In genomic region chr13:57246238-57246963, GRCm38 (mm10) we compare ENCODE assay signal across 12 mouse cellular contexts.
A peak's percentile ranks its signal among the peaks of the same experiment; 100 is the strongest.
DNase-seq lines count a peak whose midpoint lies in the region; ATAC-seq and TF ChIP-seq lines count a peak whose summit lies in the region.
"Had no signal": no experiment of that assay in that cellular context is flagged by ENCODE, and none has a peak within 500 bp of the region (broad histone marks: within the 10 kb centered on the region; RNA-seq: fewer than 3 reads in every experiment).

No protein-coding gene starts in this region.

- H3K36me3 ChIP-seq in midbrain, embryonic 14.5 days (ENCODE audit: control insufficient read depth, insufficient read depth, low read length), result no peaks in the 10 kb centered on the region
- H3K36me3 ChIP-seq in midbrain, embryonic 13.5 days, result no peaks in the 10 kb centered on the region
- H3K36me3 ChIP-seq in kidney, adult 2 months (ENCODE audit: control insufficient read depth, insufficient read depth, low read length), result no peaks in the 10 kb centered on the region
- H3K36me3 ChIP-seq: heart, embryonic 15.5 days; liver, embryonic 15.5 days had no signal

- H3K9ac ChIP-seq in midbrain, embryonic 14.5 days (replicated peaks; ENCODE audit: low read length), result no peak overlapping the region
- no peak overlapping the region for H3K9ac ChIP-seq in midbrain, embryonic 13.5 days (replicated peaks)
- H3K9ac ChIP-seq: heart, embryonic 15.5 days; liver, embryonic 15.5 days had no signal

- 69% methylated on average over 18 of the region's 18 CpGs for WGBS in midbrain, embryonic 14.5 days
- 78% methylated on average over 18 of the region's 18 CpGs for WGBS in midbrain, embryonic 13.5 days
- WGBS in kidney, adult 2 months, result 27% methylated on average over 18 of the region's 18 CpGs

- no peak for DNase-seq in frontal cortex, postnatal 25 days (ENCODE audit: low spot score in 2 of 2)
- peak; percentile 23 for DNase-seq in midbrain, embryonic 14.5 days
- DNase-seq in kidney, adult 2 months, result peak; percentile 41
- DNase-seq in yolk sac, embryonic 10.5 days (ENCODE audit: low spot score), result peak; percentile 5
- DNase-seq in retina, embryonic 14.5 days (ENCODE audit: low spot score), result no peak
- DNase-seq: layer of hippocampus, adult 9-11 months; thymus, adult 2 months had no signal

- no peaks in the 10 kb centered on the region for H3K4me1 ChIP-seq in midbrain, embryonic 14.5 days (ENCODE audit: control insufficient read depth, insufficient read depth, low read length)
- H3K4me1 ChIP-seq in midbrain, embryonic 13.5 days (replicated peaks), result no peaks in the 10 kb centered on the region
- no peaks in the 10 kb centered on the region for H3K4me1 ChIP-seq in kidney, adult 2 months (ENCODE audit: control insufficient read depth, insufficient read depth, low read length)
- H3K4me1 ChIP-seq: heart, embryonic 15.5 days; liver, embryonic 15.5 days had no signal

- H3K27ac ChIP-seq in midbrain, embryonic 14.5 days (replicated peaks; ENCODE audit: low read depth, low read length), result no peak overlapping the region
- no peak overlapping the region for H3K27ac ChIP-seq in midbrain, embryonic 13.5 days
- no peak overlapping the region for H3K27ac ChIP-seq in kidney, adult 2 months (ENCODE audit: insufficient read depth, low read depth, low read length)
- H3K27ac ChIP-seq: heart, embryonic 15.5 days; liver, embryonic 15.5 days had no signal

- H3K27me3 ChIP-seq in midbrain, embryonic 14.5 days (ENCODE audit: control insufficient read depth, insufficient read depth, low read length), result no peaks in the 10 kb centered on the region
- no peaks in the 10 kb centered on the region for H3K27me3 ChIP-seq in midbrain, embryonic 13.5 days
- H3K27me3 ChIP-seq in kidney, adult 2 months (replicated peaks; ENCODE audit: control insufficient read depth, insufficient read depth, low read length), result no peaks in the 10 kb centered on the region
- H3K27me3 ChIP-seq: heart, embryonic 15.5 days; liver, embryonic 15.5 days had no signal

- no peaks in the 10 kb centered on the region for H3K9me3 ChIP-seq in midbrain, embryonic 14.5 days (ENCODE audit: control insufficient read depth, low read length)
- H3K9me3 ChIP-seq in midbrain, embryonic 13.5 days, result no peaks in the 10 kb centered on the region
- H3K9me3 ChIP-seq: heart, embryonic 15.5 days; liver, embryonic 15.5 days had no signal

- TF ChIP-seq POLR2A in kidney, adult 2 months (IDR thresholded peaks at IDR 0.05; ENCODE audit: low read depth, low read length), result no peak

- H3K4me2 ChIP-seq in midbrain, embryonic 14.5 days (ENCODE audit: low read length), result no peak overlapping the region
- no peak overlapping the region for H3K4me2 ChIP-seq in midbrain, embryonic 13.5 days (replicated peaks)
- H3K4me2 ChIP-seq: heart, embryonic 15.5 days; liver, embryonic 15.5 days had no signal

- ATAC-seq in frontal cortex, adult (ENCODE audit: low TSS enrichment), result peak; percentile 79
- no peak for ATAC-seq in midbrain, embryonic 14.5 days (ENCODE audit: low FRiP score, low TSS enrichment)
- no peak for ATAC-seq in midbrain, embryonic 13.5 days

- no peak for TF ChIP-seq CTCF in kidney, adult 2 months (conservative IDR thresholded peaks at IDR 0.05; ENCODE audit: insufficient read depth, insufficient read length, low read depth, low read length)

- no peak overlapping the region for H3K4me3 ChIP-seq in midbrain, embryonic 14.5 days (replicated peaks; ENCODE audit: low read depth, low read length)
- no peak overlapping the region for H3K4me3 ChIP-seq in midbrain, embryonic 13.5 days (replicated peaks)
- H3K4me3 ChIP-seq in kidney, adult 2 months (ENCODE audit: insufficient read depth, low read depth, low read length), result no peak overlapping the region
- H3K4me3 ChIP-seq: erythroblast, embryonic 14.5 days; heart, embryonic 15.5 days; liver, embryonic 15.5 days had no signal

Comparison
In these comparisons a context has a peak if more than half of its experiments do, and no peak if none do; other contexts are left out.
1. DNase-seq: peak in midbrain, embryonic 14.5 days (single experiment), kidney, adult 2 months (single experiment) and yolk sac, embryonic 10.5 days (single experiment); none in frontal cortex, postnatal 25 days (0 of 2) and retina, embryonic 14.5 days (single experiment).